Mouse (Mus musculus): ENCODE measurements at regions not wholly inside any gene's neighbourhood (a gene's known extent, or its start where the extent isn't known, plus 50 kb on each side); places are given as distances from the start of the nearest gene placed in this dataset.

- TF ChIP-seq POLR2A (IDR thresholded peaks at IDR 0.05; ENCODE audit: borderline replicate concordance, control insufficient read depth, low read depth, low read length) (no peak), CTCF (IDR thresholded peaks at IDR 0.05; ENCODE audit: control insufficient read depth, insufficient read depth, low read length) (no peak)
These were observed 124.1 kb downstream of the Zfp36l1 start for GRCm38 (mm10) chr12:79988401-79989358.

Measured in bone marrow, adult 2 months (tissue).